Mouse (Mus musculus) naive thymus-derived CD4-positive, alpha-beta T cell, adult 2 months (primary cell): ENCODE data around the gene Mob1b.

Experiments used
- DNase-seq: peaks from one replicate; pipeline ENCODE4 v3.0.0-alpha.2; 2011; ENCODE audit warnings: low read depth

Gene Mob1b

DNA sequence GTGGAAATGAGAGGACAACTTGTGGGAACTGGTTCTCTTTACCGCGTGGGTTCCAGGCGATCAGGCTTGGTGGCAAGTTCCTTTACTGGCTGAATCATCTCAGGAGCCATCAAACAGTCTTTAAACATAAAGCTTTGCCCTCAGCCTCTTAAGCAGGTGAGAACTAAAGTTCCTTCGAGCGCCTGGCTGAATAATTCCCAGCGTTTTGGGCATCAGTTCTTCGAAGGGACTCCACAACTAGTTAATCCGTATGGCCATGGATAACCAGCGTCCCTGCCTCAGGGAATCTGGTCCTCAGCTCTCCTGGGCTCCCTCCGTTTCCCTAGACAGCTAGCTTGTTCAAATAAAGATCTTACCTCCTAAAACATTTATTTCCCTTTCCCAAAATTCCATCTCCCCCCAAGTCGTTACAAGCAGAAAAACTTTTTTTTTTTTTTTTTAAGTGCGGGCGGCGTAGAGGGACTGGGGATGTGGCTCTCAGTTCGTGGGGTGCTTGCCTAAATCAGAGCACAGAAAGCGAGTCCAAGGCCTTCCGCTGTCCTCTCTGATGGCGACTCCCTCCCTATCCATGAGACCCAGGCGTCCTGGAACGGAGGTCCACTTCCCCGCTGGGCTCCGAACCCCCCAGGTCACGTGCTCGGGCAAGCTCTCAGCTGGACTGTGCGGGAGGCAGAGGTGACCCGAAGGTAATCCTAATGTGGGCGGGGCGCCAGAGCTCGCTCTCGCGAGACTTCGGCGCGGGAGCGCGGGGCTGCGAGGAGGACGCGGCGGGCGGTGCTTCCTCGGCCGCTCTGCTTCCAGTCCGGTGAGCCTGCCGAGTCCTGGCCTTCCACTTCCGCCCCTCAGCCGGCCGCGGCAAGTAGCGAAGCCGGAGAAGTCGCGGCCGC is at the start of gene Mob1b:
Gene Mob1b (plus strand): TSS at position 740 of the 887 bp plus-strand sequence.
- peak; percentile 95 for DNase-seq

DNA sequence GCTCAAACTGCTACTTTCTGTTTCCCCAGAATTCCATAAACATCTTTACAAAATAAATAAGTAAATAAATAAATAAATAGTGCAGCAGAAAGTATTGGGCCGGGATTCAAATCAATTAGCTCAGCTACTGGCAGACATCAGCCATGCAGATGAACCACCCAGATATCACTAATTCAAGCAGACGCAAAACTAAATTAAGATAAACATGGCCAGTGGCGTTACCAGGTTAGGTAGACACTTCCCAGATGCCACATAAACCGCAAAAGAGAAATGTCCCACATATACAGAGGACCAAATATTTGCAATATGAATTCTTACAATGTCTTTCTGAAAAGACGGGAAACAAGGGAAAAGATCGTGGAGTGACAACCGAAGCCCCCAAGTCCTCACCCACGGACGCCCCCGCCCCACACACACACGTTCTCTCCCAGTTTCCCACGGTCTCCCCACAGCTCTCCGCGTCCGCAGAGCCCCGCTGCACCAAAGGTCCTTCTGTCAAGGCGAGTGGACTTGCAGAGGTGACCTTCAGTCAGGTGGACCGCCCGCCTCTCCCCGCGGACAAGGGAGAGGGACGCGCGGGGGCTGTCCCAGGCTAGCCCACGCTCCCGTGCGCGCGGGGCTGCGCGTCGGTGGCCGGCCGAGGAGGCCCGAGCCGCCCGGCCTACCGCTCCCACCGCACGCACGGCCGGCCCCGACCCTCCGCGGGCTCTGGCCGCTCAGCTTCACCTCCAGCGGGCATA is 45.8 kb upstream of the Mob1b start:
- DNase-seq, result peak; percentile 26

DNA sequence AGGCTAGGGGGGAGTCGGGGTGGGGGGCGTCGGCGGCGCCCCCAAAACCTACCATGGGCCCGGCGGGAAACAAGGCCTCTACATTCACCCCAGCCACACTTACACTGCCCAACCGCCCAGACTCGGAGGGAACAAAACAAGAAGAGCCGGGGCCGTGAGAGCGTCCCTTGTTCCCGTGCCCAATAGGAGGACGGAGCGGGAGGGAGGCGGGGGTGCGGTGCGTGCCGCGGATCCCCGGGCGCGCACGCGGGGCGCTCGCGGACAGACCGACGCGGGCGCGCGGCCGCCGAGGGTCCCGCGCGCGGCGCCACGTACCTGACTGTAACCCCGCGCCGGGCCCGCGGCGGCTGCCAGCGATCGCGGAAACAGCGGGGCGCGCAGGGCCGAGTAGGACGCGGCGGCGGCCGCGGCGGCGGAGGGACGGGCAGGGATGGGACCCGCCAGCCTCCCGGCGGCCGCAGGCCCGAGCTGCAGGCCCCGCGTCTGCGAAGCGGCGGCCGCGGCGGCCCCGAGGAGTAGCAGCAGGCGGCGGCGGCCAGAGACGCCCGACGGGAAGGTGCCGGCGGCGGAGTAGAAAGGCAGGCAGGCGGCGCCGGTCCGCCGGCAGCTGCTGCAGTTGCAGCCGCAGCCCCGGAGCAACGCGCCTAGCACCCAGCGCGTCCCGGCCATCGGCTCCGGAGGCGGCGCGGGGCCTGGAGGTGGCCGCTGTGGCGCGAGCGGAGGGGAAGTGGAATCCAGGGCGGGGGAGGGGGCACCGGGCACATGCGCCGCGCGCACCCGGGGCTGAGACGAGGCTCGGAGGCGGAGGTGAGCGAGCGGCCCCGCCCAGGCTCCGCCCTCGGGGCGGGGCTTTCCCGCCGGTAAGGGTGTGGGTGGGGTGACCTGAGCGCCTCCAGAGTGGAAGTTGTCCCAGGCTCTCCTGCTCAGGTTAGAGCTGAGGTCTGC is 44.9 kb upstream of the Mob1b start, which contains the start of gene Grsf1:
Gene Grsf1 (minus strand): TSS at position 729 of the 945 bp plus-strand sequence.
- DNase-seq, result peak; percentile 91

DNA sequence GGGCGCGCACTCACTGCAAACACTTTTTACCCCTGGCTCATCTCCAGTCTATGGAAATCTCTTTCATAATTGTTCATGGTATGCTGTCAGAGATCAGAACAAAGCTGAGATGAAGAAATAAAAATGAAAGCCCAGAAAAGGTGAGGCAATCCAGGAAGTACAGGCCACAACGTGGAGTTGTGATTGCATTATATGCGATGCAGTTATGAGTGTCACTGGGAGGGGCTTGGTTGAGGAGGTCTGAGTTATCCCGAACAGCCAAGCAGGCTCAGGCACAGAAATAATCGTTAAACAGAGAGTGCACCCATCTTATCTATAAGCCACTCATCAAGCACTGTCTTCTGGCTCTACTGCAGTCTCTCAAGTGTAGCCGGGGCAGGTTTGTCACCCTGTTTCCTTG is 41.7 kb upstream of the Mob1b start:
- DNase-seq, result no peak

DNA sequence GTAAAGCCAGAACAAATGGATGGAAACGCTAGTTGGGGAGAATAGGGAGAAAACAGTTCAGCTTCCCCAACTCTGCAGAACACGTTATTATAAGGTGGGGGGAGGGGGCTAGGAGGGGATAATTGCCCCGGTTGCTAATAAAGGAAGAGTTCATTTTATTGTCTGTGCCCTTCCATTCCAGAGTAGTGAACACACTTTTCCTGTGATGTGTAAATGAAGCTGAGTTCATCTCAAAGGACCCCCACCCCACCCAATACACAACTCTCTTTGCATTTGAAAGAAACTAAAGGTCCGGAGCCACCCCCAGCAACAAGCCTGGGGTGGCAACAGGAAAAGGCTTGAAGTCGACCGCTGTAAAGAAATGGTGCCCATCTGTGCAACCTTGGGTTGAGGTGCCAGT is 41.3 kb upstream of the Mob1b start:
- no peak for DNase-seq

DNA sequence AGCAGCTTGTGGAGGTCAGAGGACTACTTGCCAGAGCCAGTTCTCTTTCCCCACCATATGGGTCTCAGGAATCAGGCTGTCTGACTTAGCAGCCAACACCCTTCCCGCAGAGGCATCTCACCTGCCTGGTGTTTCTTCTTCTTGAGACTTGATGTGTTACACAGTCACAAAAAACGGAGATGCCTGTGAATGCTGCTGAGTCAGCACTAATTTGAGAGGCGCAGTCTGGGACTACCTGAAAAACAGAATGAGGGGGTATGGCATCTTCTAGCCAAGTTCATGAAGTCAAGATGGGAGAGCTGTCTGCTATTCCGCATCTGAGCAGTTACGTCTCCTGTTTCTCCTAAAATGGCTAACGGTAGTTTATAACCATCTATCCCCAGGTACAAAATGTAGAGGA is 40.1 kb upstream of the Mob1b start:
- no peak for DNase-seq

DNA sequence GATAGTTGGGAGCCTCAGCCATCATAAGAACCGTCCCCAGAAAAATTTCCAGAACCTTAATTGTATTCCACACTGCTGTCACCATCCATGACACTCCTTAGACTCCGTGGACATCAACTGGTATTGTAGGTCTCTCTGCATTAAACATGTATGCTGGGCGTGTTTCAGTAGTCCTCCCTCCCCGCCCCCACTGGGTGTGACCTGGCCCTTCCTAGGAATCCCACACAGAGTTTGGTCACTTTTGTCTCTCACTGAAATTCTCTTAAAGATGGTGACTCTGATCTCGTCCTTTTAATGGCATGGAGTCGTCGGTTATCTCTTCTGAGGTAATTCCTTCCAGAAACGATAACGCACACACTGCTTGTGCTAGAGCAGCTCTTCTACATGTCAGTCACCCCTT is 36.9 kb upstream of the Mob1b start:
- DNase-seq, result no peak

DNA sequence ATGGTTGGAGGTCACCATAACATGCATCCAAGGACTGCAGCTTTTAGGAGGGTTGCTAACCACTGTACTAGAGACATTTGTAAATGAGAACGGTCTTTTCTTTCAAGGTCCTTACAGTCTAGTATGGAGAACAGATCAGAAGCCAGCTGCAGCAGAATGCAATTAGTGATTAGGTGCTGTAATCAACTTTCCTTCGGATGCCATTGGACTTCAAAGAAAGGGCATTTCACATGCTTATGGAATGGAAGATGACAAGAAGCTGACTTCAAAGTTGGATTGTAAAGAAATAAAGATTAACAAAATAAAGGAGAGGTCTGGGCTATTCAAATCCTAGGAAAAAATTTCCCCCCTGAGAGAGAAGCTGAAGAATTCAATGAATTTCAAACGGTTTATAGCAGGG is 36.4 kb upstream of the Mob1b start:
- no peak for DNase-seq

DNA sequence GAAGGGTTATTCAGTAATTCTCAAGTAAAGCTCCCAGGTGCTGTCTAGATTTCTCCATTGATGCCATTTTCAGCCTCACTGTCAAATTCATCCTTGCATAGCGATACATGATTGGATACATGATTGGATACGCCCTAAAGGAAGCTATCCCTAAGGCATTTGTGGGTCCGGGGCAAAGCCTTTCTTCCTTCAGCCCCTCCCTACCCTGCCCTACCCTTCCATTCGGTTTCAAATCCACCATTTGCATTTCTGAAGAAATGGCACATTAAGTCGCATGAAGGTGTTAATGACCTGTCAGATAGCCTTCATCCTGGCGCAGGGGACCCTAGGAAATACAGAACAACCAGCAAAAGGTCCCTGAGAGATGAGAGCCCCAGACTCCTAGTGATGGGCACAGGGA is 35.3 kb upstream of the Mob1b start:
- DNase-seq, result no peak

DNA sequence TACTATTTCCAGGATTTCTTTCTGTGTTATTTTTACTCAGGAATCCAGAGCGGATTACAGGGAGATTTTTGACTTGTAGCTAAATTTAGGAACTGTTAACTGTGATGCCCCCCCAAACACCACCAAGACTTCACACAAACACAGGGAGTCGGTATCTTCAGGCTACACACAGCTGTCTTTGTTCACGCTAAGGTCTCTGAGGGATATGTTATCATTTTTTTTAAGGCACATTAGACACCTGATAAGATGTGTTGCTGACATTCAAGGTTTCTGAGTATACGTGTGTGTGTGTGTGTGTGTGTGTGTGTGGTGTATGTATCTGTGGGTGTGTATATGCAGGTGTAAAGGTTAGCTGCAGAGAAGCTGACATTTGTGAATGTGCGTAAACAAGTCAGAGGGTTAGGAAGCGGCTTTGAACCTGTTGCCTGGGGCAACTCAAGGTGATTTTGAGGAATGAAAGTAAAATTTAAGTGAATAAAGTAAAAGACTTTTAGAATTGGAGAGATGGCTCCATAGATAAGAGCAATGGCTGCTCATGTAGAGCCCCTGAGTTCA is 34.8 kb upstream of the Mob1b start:
- DNase-seq, result no peak

DNA sequence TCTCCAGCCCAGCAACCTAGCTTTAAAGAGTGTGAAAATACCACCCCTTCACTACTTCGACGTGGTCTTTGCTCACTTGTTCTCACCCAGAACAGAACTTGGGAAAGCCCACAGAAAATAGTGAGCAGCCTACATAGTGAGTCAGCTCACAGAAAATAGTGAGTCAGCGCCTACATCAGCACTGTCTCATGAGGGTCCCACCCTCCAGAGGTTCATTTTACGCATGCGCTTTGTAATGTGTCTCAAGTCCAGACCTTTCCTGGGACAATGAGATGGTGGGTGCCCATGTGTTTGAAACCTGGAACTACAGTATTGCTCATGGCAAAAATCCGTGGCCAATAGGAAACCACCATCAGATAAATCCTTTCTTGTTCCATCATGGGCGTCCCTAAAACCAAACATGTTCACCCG is 32.7 kb upstream of the Mob1b start:
- DNase-seq, result no peak

DNA sequence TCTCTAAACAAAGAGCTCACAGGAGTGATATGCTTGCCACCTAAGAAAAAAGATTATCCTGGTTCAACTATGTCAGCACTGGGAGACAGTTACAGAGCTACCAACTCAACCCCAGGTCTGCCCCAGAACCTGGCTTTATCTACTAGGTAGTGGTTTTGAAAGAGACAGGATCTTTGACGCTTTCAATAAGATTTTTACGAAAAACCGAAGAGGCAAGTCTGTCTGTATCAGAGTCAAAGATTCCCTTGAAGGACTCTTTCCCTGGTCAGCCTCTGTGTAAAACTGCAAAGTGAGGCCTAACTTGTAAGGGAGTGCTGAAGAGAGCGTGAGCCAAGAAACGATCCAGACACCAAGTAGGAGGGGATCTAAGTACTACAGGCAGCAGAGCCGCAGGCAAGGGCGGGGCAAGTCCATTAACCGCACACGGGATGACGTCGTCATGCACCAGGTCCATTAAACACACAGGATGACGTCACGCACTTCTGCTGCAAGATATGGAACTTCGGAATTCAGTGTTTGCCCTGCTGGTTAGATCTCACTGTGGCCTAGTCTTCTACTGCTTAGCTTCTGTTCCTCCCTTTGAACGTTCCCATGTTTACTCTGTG is 32.0 kb upstream of the Mob1b start:
- no peak for DNase-seq

DNA sequence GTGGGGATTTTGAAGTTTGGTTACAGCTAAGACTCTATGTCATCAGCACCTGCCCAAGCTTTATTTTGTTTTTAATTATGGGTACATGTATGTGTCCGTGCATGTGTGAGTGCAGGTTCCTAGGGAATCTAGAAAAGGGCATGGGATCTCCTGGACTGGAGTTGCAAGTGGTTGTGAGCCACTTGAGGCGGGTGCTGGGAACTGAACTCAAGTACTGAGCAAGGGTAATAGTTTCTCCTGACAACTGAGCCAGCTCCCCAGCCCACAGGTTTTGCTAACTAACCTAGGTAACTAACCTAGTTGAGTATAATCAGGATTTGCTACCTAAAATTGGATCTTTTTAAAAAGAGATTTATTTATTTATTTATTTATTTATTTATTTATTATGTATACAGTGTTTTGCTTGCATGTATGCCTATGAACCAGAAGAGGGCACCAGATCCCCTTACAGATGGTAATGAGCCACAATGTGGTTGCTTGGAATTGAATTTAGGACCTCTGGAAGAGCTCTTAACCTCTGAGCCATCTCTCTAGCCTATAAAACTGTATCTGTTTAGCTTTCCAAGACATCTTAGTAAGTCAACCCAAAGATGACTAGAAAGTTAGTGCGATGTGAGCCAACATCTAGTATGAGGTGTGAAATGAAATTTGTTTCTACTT is 31.2 kb upstream of the Mob1b start:
- peak; percentile 51 for DNase-seq

DNA sequence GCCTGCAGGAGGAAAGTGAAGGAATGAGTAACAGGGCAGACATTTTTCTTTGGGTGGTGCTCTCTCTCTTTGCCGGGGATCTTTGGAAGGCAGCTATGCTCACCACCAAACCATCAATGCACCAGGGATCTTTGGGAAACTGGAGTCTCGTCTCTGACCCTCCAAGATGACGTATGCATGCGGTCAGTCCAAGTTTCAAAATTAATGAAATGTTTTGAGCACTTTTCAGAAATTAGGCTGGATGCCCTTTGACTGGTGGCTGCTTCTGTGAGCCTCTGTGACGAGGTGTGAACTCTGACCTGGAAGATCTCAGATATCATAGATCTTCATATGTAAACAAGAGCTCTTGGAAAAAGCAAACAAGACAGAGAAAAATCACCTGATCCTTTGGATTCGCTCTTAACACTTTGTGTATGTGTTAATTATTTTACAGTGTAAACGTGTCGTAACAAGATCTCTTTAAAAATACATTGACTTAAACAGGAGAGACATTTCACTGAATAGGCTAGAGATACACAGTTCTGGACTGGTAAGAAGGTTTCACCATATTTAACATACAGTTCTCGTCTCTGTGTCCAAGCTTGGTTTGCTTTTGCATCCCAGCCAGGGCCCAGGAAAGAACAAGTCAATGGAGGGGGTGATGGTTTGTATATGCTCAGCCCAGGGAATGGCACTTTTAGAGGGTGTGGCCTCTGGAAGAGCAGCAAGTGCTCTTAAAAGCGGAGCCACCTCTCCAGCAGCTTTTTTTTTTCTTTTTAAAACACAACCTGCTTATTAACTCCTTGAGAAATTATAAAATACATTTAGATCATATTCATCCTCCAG is 29.8 kb upstream of the Mob1b start:
- DNase-seq, result no peak

DNA sequence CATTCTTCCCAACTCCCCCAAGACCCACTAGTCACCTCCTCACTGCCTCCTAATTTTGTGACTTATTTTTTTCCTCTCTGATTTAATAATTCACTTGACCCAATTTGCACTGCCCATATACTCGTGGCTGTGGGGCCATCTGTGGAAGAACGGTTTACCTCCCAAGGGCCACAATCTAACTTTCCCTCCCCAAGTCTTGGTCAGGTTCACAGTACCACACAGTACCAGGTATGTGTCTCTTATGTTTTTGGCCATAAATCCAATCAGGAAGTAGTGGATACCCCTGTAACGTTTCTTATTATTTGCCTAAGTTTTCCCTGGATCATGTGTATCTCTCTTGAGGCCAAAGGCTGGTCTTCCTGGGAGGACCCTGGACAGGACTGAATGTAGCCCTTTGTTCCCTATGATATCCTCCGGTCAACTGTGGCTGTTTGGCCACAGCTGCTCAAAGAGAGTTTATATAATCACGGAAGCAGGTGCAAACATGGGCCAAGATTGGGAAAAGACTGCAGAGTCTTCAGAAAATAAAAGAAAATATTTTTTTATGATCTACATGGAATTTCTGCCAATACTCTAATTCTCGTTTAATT is 29.1 kb upstream of the Mob1b start:
- no peak for DNase-seq

DNA sequence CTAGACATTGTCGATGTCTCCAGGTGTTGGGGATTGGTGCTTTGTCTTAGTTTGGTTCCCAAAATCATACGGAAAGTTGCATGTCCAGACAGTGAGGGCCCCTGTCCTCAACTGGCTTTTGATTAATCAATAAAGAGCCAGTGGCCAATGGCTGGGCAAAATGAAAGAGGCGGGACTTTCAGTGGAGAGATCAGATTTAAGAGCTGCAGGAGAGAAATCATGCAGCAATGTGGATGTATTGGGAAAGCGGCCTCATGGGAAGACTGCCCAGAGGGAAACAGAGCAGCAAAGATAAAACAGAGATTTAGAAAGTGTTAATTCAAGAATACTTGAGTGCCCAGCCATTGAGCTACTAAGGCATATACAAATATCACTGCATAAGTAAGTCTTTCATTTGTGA is 28.1 kb upstream of the Mob1b start:
- no peak for DNase-seq

DNA sequence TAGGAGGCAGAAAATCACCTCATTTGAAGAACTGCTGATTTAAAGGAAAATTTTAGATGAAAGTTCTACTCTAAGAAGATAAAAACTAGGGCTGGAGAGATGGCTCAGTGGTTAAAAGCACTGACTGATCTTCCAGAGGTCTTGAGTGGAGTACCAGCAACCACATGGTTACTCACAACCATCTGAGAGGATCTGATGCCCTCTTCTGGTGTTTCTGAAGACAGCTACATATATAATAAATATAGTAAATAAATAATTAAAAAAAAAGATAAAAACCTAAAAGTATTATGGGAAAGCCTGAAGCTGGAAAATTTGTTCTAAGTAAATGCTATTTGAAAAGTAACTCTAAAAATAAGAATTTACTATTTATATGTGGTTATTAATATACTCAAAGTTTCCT is 27.6 kb upstream of the Mob1b start:
- DNase-seq, result no peak

DNA sequence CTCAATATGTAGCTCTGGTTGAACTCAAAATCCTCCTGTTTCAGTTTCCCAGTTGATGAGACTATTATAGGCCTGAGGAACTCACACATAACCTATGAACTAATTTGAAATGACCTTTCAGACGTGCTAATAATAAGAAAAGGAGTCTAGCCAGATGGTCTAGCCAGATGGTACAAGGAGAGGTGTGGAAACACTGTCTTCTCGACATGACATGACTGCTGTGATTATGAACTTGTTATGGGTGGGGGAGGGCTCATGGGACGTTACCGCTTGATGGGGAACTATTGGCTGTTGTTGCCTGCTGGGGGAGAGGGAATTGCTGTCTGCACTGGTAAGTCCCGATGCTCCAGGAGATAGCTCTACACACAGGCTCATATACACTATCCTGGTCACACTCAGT is 23.4 kb upstream of the Mob1b start:
- no peak for DNase-seq

DNA sequence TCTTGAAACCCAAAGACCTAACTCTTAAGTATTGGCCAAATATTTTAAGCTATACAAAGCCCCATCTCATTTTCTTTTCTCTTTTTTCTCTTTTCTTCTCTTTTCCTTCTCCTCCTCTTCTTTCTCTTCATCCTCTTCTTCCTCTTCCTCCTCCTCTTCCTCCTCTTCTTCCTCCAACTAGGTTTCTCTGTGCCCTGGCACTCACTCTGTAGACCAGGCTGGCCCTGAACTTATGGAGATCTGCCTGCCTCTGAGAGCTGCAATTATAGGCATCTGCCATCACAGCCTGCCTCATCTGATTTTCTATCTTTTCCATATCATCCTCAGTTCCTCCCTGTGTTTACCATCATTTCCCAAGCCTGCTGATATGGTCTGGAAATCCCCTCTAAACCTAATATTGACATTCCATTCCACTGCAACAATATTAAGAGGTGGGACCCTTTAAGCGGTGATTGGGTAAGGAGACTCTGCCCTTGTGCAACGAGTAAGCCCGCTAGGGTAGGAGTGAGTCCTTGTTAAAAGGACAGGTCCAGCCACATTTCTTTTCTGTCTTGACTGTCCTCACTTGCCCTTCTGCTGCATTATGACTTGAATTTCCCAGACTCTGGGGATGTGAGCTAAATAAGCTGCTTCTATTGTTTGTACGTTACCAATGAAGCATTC is 21.3 kb upstream of the Mob1b start:
- no peak for DNase-seq
